Mouse (Mus musculus): Measurements from ENCODE around the gene Plch2. TPM values are rescaled to one million over a fixed set of nuclear protein-coding genes. Genes with fewer than 3 reads are reported as not detected.
A peak's percentile ranks its signal among the peaks of the same experiment; 100 is the strongest.

The Plch2 gene
- polyA plus RNA-seq, 1 experiment = 23.9 TPM

- WGBS = 60% methylated on average over 11 of the region's 11 CpGs
- no peak for DNase-seq
- no peak for TF ChIP-seq CTCF (IDR thresholded peaks at IDR 0.05; ENCODE audit: insufficient read depth, low read length)
- TF ChIP-seq POLR2A (IDR thresholded peaks at IDR 0.05; ENCODE audit: borderline replicate concordance, extremely low read depth, low read depth, low read length) = no peak
- H3K4me1 ChIP-seq (ENCODE audit: control insufficient read depth, insufficient read depth, low read length) = no peaks in the 10 kb centered on the region
- H3K4me3 ChIP-seq (replicated peaks; ENCODE audit: extremely low read depth, low read depth, low read length) = no peak overlapping the region
Observed at GRCm38 (mm10) chr4:155017253-155017878, 39.2 kb downstream of the Plch2 start.

- Histone ChIP-seq H3K4me1 (ENCODE audit: control insufficient read depth, insufficient read depth, low read length) (no peaks in the 10 kb centered on the region), H3K4me3 (replicated peaks; ENCODE audit: extremely low read depth, low read depth, low read length) (no peak overlapping the region)
- 59% methylated on average over 11 of the region's 11 CpGs for WGBS
- no peak for DNase-seq
- TF ChIP-seq CTCF (IDR thresholded peaks at IDR 0.05; ENCODE audit: insufficient read depth, low read length) (no peak), POLR2A (IDR thresholded peaks at IDR 0.05; ENCODE audit: borderline replicate concordance, extremely low read depth, low read depth, low read length) (no peak)
Observed at GRCm38 (mm10) chr4:155016807-155017206, 39.8 kb downstream of the Plch2 start.

DNA sequence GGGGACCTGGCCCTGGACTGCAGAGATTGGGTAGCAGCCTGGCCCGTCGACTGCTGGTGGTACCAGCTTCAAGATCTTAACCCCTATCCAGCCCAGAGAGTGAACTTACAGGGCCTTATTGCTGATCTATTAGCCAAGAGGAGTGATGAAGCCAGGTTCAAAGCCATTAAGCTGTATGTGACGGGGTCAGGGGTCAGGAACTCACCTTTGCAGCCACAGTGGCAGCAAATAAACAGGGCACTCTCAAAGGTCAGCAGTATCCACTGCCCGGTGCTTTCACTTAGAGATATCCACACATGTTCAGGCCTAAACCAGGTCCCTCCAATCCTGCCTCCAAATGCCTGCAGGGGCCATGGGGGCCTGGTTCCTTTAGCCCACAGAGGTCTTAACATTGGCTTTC is 41.0 kb downstream of the Plch2 start:
- WGBS = 63% methylated on average over 4 of the region's 4 CpGs
- H3K4me3 ChIP-seq (replicated peaks; ENCODE audit: extremely low read depth, low read depth, low read length) = no peak overlapping the region

DNA sequence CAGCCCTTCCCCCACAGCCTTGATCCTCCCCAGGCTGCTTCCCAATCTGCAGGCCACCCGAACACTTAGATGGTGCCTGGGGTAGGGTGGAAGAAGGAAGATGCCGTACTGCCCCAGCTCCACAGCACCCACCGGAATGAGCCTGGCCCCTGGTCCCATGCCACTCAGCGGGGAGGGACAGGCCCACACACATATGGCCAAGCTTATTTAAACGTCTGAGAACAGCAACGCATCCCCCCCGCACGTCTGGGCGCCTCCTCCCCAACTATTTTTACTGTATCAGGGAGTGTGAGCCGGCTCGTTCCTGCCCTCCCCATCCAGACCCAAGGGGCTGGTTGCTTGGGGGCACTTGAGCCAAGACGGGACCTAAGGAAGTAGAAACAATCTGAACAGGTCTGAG is 41.8 kb downstream of the Plch2 start:
- WGBS = 73% methylated on average over 12 of the region's 12 CpGs
- H3K4me3 ChIP-seq (replicated peaks; ENCODE audit: extremely low read depth, low read depth, low read length) = no peak overlapping the region
- TF ChIP-seq POLR2A (IDR thresholded peaks at IDR 0.05; ENCODE audit: borderline replicate concordance, extremely low read depth, low read depth, low read length) (no peak), CTCF (IDR thresholded peaks at IDR 0.05; ENCODE audit: insufficient read depth, low read length) (no peak)
- DNase-seq = no peak
- no peaks in the 10 kb centered on the region for H3K4me1 ChIP-seq (ENCODE audit: control insufficient read depth, insufficient read depth, low read length)

More for the DNA sequence above, 41.0 kb downstream of the Plch2 start:
- DNase-seq = no peak
- no peaks in the 10 kb centered on the region for H3K4me1 ChIP-seq (ENCODE audit: control insufficient read depth, insufficient read depth, low read length)
- no peak for TF ChIP-seq POLR2A (IDR thresholded peaks at IDR 0.05; ENCODE audit: borderline replicate concordance, extremely low read depth, low read depth, low read length)
- no peak for TF ChIP-seq CTCF (IDR thresholded peaks at IDR 0.05; ENCODE audit: insufficient read depth, low read length)

GRCm38 (mm10) chr4:155014244-155014643 is 42.3 kb downstream of the Plch2 start:
- Histone ChIP-seq H3K4me3 (replicated peaks; ENCODE audit: extremely low read depth, low read depth, low read length) (no peak overlapping the region), H3K4me1 (ENCODE audit: control insufficient read depth, insufficient read depth, low read length) (no peaks in the 10 kb centered on the region)
- TF ChIP-seq CTCF (IDR thresholded peaks at IDR 0.05; ENCODE audit: insufficient read depth, low read length) (no peak), POLR2A (IDR thresholded peaks at IDR 0.05; ENCODE audit: borderline replicate concordance, extremely low read depth, low read depth, low read length) (no peak)
- 57% methylated on average over 14 of the region's 14 CpGs for WGBS
- no peak for DNase-seq

DNA sequence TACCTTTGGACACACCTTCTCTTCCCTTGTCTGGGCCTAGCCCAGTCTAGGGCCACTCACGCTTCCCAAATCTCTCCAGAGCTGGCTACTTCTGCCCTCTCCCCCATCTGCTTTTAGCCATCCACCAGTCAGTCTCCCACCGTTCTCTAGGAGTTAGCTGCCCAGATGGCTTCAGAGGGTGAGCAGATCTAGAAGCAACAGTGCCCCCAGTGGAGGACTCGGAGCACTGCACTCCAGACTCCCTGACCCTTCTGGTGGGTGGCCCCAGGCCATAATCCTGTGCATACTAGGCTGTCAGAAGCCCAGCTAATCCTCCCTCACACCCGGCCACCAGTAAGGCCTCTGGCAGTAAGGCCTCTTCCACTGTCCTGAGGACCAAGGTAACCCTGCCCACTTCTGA is 43.8 kb downstream of the Plch2 start:
- TF ChIP-seq CTCF (IDR thresholded peaks at IDR 0.05; ENCODE audit: insufficient read depth, low read length) (peak; percentile 80), POLR2A (IDR thresholded peaks at IDR 0.05; ENCODE audit: borderline replicate concordance, extremely low read depth, low read depth, low read length) (no peak)
- WGBS = 3% methylated on average over 4 of the region's 4 CpGs
- Histone ChIP-seq H3K4me3 (replicated peaks; ENCODE audit: extremely low read depth, low read depth, low read length) (no peak overlapping the region), H3K4me1 (ENCODE audit: control insufficient read depth, insufficient read depth, low read length) (no peaks in the 10 kb centered on the region)
- peak; percentile 59 for DNase-seq

DNA sequence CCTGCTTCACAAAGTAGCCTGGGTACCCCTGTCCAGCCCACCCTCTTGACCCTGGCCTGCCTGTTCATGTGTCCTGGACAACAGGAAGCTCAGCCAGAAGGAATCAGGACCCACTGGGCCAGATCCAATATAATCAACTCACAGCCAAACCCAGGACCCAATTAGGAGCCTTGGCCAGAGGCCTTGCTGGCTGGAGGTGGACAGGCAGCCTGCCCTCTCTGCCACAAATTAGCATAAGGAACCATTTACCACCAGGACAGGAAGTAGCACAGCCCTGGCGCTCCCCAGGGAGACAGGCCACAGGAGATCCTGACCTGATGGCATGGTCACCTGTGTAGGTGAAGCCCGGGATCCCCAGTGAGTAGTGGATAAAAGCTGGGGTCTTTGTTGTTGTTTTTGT is 44.5 kb downstream of the Plch2 start:
- TF ChIP-seq POLR2A (IDR thresholded peaks at IDR 0.05; ENCODE audit: borderline replicate concordance, extremely low read depth, low read depth, low read length) = no peak
- TF ChIP-seq CTCF (IDR thresholded peaks at IDR 0.05; ENCODE audit: insufficient read depth, low read length) = no peak
- 78% methylated on average over 2 of the region's 2 CpGs for WGBS
- DNase-seq = no peak
- H3K4me1 ChIP-seq (ENCODE audit: control insufficient read depth, insufficient read depth, low read length) = no peaks in the 10 kb centered on the region
- no peak overlapping the region for H3K4me3 ChIP-seq (replicated peaks; ENCODE audit: extremely low read depth, low read depth, low read length)

DNA sequence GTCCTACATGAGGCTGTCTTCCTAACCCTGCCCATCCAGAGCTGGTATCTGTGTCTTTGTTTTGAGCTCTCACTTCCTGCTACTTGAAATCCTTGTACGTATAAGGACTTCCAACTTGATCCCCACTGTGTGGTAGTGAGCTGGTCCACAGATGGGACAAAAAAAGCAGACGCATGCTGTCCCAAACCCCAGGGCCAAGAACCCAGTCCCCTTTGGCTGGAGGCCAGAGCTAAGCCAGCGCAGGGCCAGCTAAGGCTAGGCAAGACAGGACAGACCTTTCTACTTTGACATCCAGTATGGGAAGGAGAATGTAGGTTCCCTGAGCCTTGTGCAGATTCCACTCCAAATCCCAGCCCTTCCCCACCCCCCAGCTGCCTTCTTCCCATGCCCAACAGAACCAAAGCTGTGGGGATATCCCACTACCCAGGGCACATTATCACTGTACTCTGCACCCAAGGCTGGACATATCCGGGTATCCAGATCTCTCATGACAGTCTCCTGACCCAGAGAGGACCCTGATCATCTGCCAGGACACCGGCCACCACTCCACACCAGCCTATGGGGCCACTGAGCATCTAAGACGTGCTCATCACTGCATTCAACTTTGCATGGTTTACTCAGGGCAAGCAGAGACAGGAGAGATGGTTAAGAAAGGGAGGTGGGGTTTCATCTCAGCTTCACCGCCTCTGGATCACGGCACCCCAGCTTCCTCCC is 45.1 kb downstream of the Plch2 start:
- TF ChIP-seq CTCF (IDR thresholded peaks at IDR 0.05; ENCODE audit: insufficient read depth, low read length) (no peak), POLR2A (IDR thresholded peaks at IDR 0.05; ENCODE audit: borderline replicate concordance, extremely low read depth, low read depth, low read length) (no peak)
- Histone ChIP-seq H3K4me3 (replicated peaks; ENCODE audit: extremely low read depth, low read depth, low read length) (no peak overlapping the region), H3K4me1 (ENCODE audit: control insufficient read depth, insufficient read depth, low read length) (no peaks in the 10 kb centered on the region)
- no peak for DNase-seq
- WGBS = 70% methylated on average over 8 of the region's 8 CpGs

GRCm38 (mm10) chr4:155010870-155011269 is 45.7 kb downstream of the Plch2 start:
- H3K4me1 ChIP-seq (ENCODE audit: control insufficient read depth, insufficient read depth, low read length) = no peaks in the 10 kb centered on the region
- no peak overlapping the region for H3K4me3 ChIP-seq (replicated peaks; ENCODE audit: extremely low read depth, low read depth, low read length)
- WGBS = 75% methylated on average over 5 of the region's 5 CpGs
- TF ChIP-seq CTCF (IDR thresholded peaks at IDR 0.05; ENCODE audit: insufficient read depth, low read length) (no peak), POLR2A (IDR thresholded peaks at IDR 0.05; ENCODE audit: borderline replicate concordance, extremely low read depth, low read depth, low read length) (no peak)
- no peak for DNase-seq

GRCm38 (mm10) chr4:155009216-155009615 is 47.4 kb downstream of the Plch2 start:
- WGBS = 74% methylated on average over 3 of the region's 3 CpGs
- DNase-seq = no peak
- no peak for TF ChIP-seq POLR2A (IDR thresholded peaks at IDR 0.05; ENCODE audit: borderline replicate concordance, extremely low read depth, low read depth, low read length)

More at GRCm38 (mm10) chr4:155009216-155009615, 47.4 kb downstream of the Plch2 start:
- Histone ChIP-seq H3K4me1 (ENCODE audit: control insufficient read depth, insufficient read depth, low read length) (no peaks in the 10 kb centered on the region), H3K4me3 (replicated peaks; ENCODE audit: extremely low read depth, low read depth, low read length) (no peak overlapping the region)

Data from lung, adult 2 months (tissue).